Mouse (Mus musculus) frontal cortex, postnatal 25 days (tissue): ENCODE data around the gene Cd109.

Experiments used
- DNase-seq, 2 experiments: peaks; one replicate each; pipeline ENCODE4 v3.0.0; 2022; ENCODE audit warnings: low spot score in 2 of 2

Gene Cd109

GRCm38 (mm10) chr9:78615401-78616021 is at the start of gene Cd109:
Gene Cd109, plus strand, starts transcription at chr9:78615546.
- no peak for DNase-seq

- no peak for DNase-seq
Observed at GRCm38 (mm10) chr9:78569934-78570333, 45.4 kb upstream of the Cd109 start.

GRCm38 (mm10) chr9:78576466-78576865 is 38.9 kb upstream of the Cd109 start:
- DNase-seq, result no peak

GRCm38 (mm10) chr9:78578824-78579223 is 36.5 kb upstream of the Cd109 start:
- DNase-seq, result no peak

GRCm38 (mm10) chr9:78579644-78580396 is 35.5 kb upstream of the Cd109 start:
- DNase-seq, result no peak

GRCm38 (mm10) chr9:78587218-78587883 is 28.0 kb upstream of the Cd109 start:
- DNase-seq, result no peak

GRCm38 (mm10) chr9:78587914-78588313 is 27.4 kb upstream of the Cd109 start, which contains the start of gene Slc17a5:
Gene Slc17a5, minus strand, starts transcription at chr9:78588041.
- DNase-seq, result peak; percentile 76 to 86

- DNase-seq, result no peak
Observed at GRCm38 (mm10) chr9:78588411-78589033, 26.8 kb upstream of the Cd109 start.

GRCm38 (mm10) chr9:78590471-78590870 is 24.9 kb upstream of the Cd109 start:
- no peak for DNase-seq

GRCm38 (mm10) chr9:78595257-78595656 is 20.1 kb upstream of the Cd109 start:
- DNase-seq, result no peak

- no peak for DNase-seq
Observed at GRCm38 (mm10) chr9:78595769-78596555, 19.4 kb upstream of the Cd109 start.

GRCm38 (mm10) chr9:78596834-78597233 is 18.5 kb upstream of the Cd109 start:
- DNase-seq, result peak; percentile 17 to 25

GRCm38 (mm10) chr9:78599927-78600326 is 15.4 kb upstream of the Cd109 start:
- DNase-seq, result no peak

- no peak for DNase-seq
Observed at GRCm38 (mm10) chr9:78601046-78601730, 14.2 kb upstream of the Cd109 start.

- no peak for DNase-seq
Observed at GRCm38 (mm10) chr9:78614201-78614600, 1.1 kb upstream of the Cd109 start.

- no peak for DNase-seq
Observed at GRCm38 (mm10) chr9:78619285-78619684, 3.9 kb downstream of the Cd109 start.

- DNase-seq, result peak in 1 of 2 experiments; percentile 14
Observed at GRCm38 (mm10) chr9:78623301-78623747, 8.0 kb downstream of the Cd109 start.

GRCm38 (mm10) chr9:78629991-78630390 is 14.6 kb downstream of the Cd109 start:
- DNase-seq, result no peak

GRCm38 (mm10) chr9:78631755-78632434 is 16.5 kb downstream of the Cd109 start:
- no peak for DNase-seq

- no peak for DNase-seq
Observed at GRCm38 (mm10) chr9:78633976-78634375, 18.6 kb downstream of the Cd109 start.
